Mouse (Mus musculus) MN1 (cell line): ENCODE measurements around the gene Cntn4.

Experiments used
- DNase-seq: peaks from one replicate; pipeline ENCODE4 v3.0.0-alpha.2; 2016; ENCODE audit warnings: low spot score

Cntn4 gene

GRCm38 (mm10) chr6:106463857-106464256 is 786.4 kb downstream of the Cntn4 start:
- no peak for DNase-seq

- DNase-seq, result no peak
Observed at GRCm38 (mm10) chr6:106465766-106466165, 788.3 kb downstream of the Cntn4 start.

GRCm38 (mm10) chr6:106466267-106467029 is 789.0 kb downstream of the Cntn4 start:
- DNase-seq, result no peak

- DNase-seq, result no peak
Observed at GRCm38 (mm10) chr6:106471840-106472608, 794.6 kb downstream of the Cntn4 start.

GRCm38 (mm10) chr6:106473871-106474270 is 796.4 kb downstream of the Cntn4 start:
- DNase-seq, result no peak

- no peak for DNase-seq
Observed at GRCm38 (mm10) chr6:106481533-106481932, 804.1 kb downstream of the Cntn4 start.

GRCm38 (mm10) chr6:106496303-106496702 is 818.8 kb downstream of the Cntn4 start:
- no peak for DNase-seq

- DNase-seq, result no peak
Observed at GRCm38 (mm10) chr6:106499166-106499565, 821.7 kb downstream of the Cntn4 start.

GRCm38 (mm10) chr6:106503961-106504360 is 826.5 kb downstream of the Cntn4 start:
- DNase-seq, result no peak

GRCm38 (mm10) chr6:106520367-106520766 is 842.9 kb downstream of the Cntn4 start:
- no peak for DNase-seq

GRCm38 (mm10) chr6:106543500-106543899 is 866.0 kb downstream of the Cntn4 start:
- no peak for DNase-seq

GRCm38 (mm10) chr6:106561649-106562048 is 884.2 kb downstream of the Cntn4 start:
- DNase-seq, result no peak

GRCm38 (mm10) chr6:106565316-106565715 is 887.9 kb downstream of the Cntn4 start:
- no peak for DNase-seq

- DNase-seq, result no peak
Observed at GRCm38 (mm10) chr6:106565769-106566459, 888.5 kb downstream of the Cntn4 start.

- no peak for DNase-seq
Observed at GRCm38 (mm10) chr6:106566929-106567621, 889.6 kb downstream of the Cntn4 start.

- no peak for DNase-seq
Observed at GRCm38 (mm10) chr6:106580124-106580523, 902.7 kb downstream of the Cntn4 start.

GRCm38 (mm10) chr6:106593756-106594155 is 916.3 kb downstream of the Cntn4 start:
- no peak for DNase-seq

- DNase-seq, result no peak
Observed at GRCm38 (mm10) chr6:106617081-106617480, 939.6 kb downstream of the Cntn4 start.

- DNase-seq, result no peak
Observed at GRCm38 (mm10) chr6:106621188-106621749, 943.8 kb downstream of the Cntn4 start.

GRCm38 (mm10) chr6:106643026-106643425 is 965.6 kb downstream of the Cntn4 start:
- no peak for DNase-seq

- DNase-seq, result no peak
Observed at GRCm38 (mm10) chr6:106645496-106646211, 968.2 kb downstream of the Cntn4 start.
